Comparison of ENCODE assay signal across 13 mouse cellular contexts in genomic region chr9:58028841-58029240, GRCm38 (mm10). TPM values are rescaled to one million over a fixed set of nuclear protein-coding genes. Genes with fewer than 3 reads are reported as not detected.
"Had no signal": no experiment of that assay in that cellular context is flagged by ENCODE, and none has a peak within 500 bp of the region (broad histone marks: within the 10 kb centered on the region; RNA-seq: fewer than 3 reads in every experiment).

No protein-coding gene starts in this region.

- DNase-seq: retina, postnatal 1 day; right cerebral cortex, adult 18-20 months; right cerebral cortex, postnatal 14 days; right cerebral cortex, postnatal 25 days; right cerebral cortex, postnatal 4 days; spleen, adult 18-20 months; thymus, adult 18-20 months; thymus, adult 2 months; thymus, postnatal 14 days; thymus, postnatal 25 days; thymus, postnatal 36 days; thymus, postnatal 4 days had no signal

RNA-seq across cellular contexts. Expression of gene Stra6, which starts 34.7 kb away (rescaled TPM):
- total RNA-seq: neutrophil, adult 5-6 weeks had no signal
